Mouse (Mus musculus): ENCODE measurements at regions not wholly inside any gene's neighbourhood (a gene's known extent, or its start where the extent isn't known, plus 50 kb on each side); places are given as distances from the start of the nearest gene placed in this dataset.

GRCm38 (mm10) chr9:35328503-35328902 is 60.8 kb downstream of the Rpusd4 start:
- no peak for DNase-seq (ENCODE audit: low spot score in 2 of 2)

- DNase-seq (ENCODE audit: low spot score in 2 of 2) = no peak
These were observed 62.7 kb downstream of the Rpusd4 start for GRCm38 (mm10) chr9:35330386-35330785.

- no peak for DNase-seq (ENCODE audit: low spot score in 2 of 2)
These were observed 63.6 kb downstream of the Rpusd4 start for GRCm38 (mm10) chr9:35331241-35331680.

- DNase-seq (ENCODE audit: low spot score in 2 of 2) = no peak
These were observed 65.3 kb downstream of the Rpusd4 start for GRCm38 (mm10) chr9:35332688-35333630.

- no peak for DNase-seq (ENCODE audit: low spot score in 2 of 2)
These were observed 66.0 kb downstream of the Rpusd4 start for GRCm38 (mm10) chr9:35333631-35334005.

GRCm38 (mm10) chr9:35334536-35334935 is 66.9 kb downstream of the Rpusd4 start:
- DNase-seq (ENCODE audit: low spot score in 2 of 2) = no peak

GRCm38 (mm10) chr9:35335181-35335580 is 67.5 kb downstream of the Rpusd4 start:
- no peak for DNase-seq (ENCODE audit: low spot score in 2 of 2)

- DNase-seq (ENCODE audit: low spot score in 2 of 2) = no peak
These were observed 68.4 kb downstream of the Rpusd4 start for GRCm38 (mm10) chr9:35335888-35336700.

GRCm38 (mm10) chr9:35336701-35337055 is 69.0 kb downstream of the Rpusd4 start:
- DNase-seq (ENCODE audit: low spot score in 2 of 2) = no peak

GRCm38 (mm10) chr9:35338858-35339257 is 71.2 kb downstream of the Rpusd4 start:
- DNase-seq (ENCODE audit: low spot score in 2 of 2) = no peak

GRCm38 (mm10) chr9:35339492-35340262 is 72.0 kb downstream of the Rpusd4 start:
- DNase-seq (ENCODE audit: low spot score in 2 of 2) = no peak

- DNase-seq (ENCODE audit: low spot score in 2 of 2) = no peak
These were observed 72.6 kb downstream of the Rpusd4 start for GRCm38 (mm10) chr9:35340263-35340573.

- no peak for DNase-seq (ENCODE audit: low spot score in 2 of 2)
These were observed 73.1 kb downstream of the Rpusd4 start for GRCm38 (mm10) chr9:35340811-35341210.

GRCm38 (mm10) chr9:35341386-35341785 is 73.7 kb downstream of the Rpusd4 start:
- DNase-seq (ENCODE audit: low spot score in 2 of 2) = no peak

GRCm38 (mm10) chr9:35342436-35342835 is 74.8 kb downstream of the Rpusd4 start:
- DNase-seq (ENCODE audit: low spot score in 2 of 2) = no peak

GRCm38 (mm10) chr9:35343336-35343735 is 75.7 kb downstream of the Rpusd4 start:
- DNase-seq (ENCODE audit: low spot score in 2 of 2) = no peak

- no peak for DNase-seq (ENCODE audit: low spot score in 2 of 2)
These were observed 76.6 kb upstream of the Cdon start for GRCm38 (mm10) chr9:35344374-35344773.

GRCm38 (mm10) chr9:35346378-35346777 is 74.5 kb upstream of the Cdon start:
- no peak for DNase-seq (ENCODE audit: low spot score in 2 of 2)

GRCm38 (mm10) chr9:35350046-35350552 is 70.8 kb upstream of the Cdon start:
- DNase-seq (ENCODE audit: low spot score in 2 of 2) = no peak

- no peak for DNase-seq (ENCODE audit: low spot score in 2 of 2)
These were observed 69.4 kb upstream of the Cdon start for GRCm38 (mm10) chr9:35351576-35351975.

GRCm38 (mm10) chr9:35354652-35355130 is 66.2 kb upstream of the Cdon start:
- no peak for DNase-seq (ENCODE audit: low spot score in 2 of 2)

GRCm38 (mm10) chr9:35359699-35360098 is 61.2 kb upstream of the Cdon start:
- DNase-seq (ENCODE audit: low spot score in 2 of 2) = no peak

Data from spleen, postnatal 4 days (tissue).